Mouse (Mus musculus) heart, embryonic 12.5 days (tissue): ENCODE measurements around the gene A930004D18Rik. TPM values are rescaled to one million over a fixed set of nuclear protein-coding genes. Genes with fewer than 3 reads are reported as not detected.

Source experiments
- ATAC-seq: fragments of 200-750 bp; cut with Nextera tagmentation; 2 replicates; pipeline ENCODE4 v1.8.0; 2017; ENCODE audit warnings: moderate TSS enrichment, moderate library complexity; ENCODE audit not compliant: insufficient number of reproducible peaks, low FRiP score
- H3K27ac ChIP-seq: fragments of 300-500 bp; sonication (generic); 2 replicates; pipeline ENCODE4 v1.5.1; 2016; ENCODE audit warnings: mild to moderate bottlenecking, moderate library complexity; ENCODE audit not compliant: poor library complexity, severe bottlenecking
- H3K27me3 ChIP-seq: fragments of 300-500 bp; sonication (generic); replicated peaks from 2 replicates; pipeline ENCODE4 v1.6.1; 2016; ENCODE audit warnings: mild to moderate bottlenecking, moderate library complexity
- H3K36me3 ChIP-seq: fragments of 300-500 bp; sonication (generic); 2 replicates; pipeline ENCODE4 v1.6.1; 2016; ENCODE audit warnings: mild to moderate bottlenecking, moderate library complexity
- H3K4me1 ChIP-seq: fragments of 300-500 bp; sonication (generic); replicated peaks from 2 replicates; pipeline ENCODE4 v1.6.1; 2016; ENCODE audit warnings: mild to moderate bottlenecking
- H3K4me2 ChIP-seq: fragments of 300-500 bp; sonication (generic); 2 replicates; pipeline ENCODE4 v1.6.1; 2016; ENCODE audit warnings: mild to moderate bottlenecking, moderate library complexity
- H3K4me3 ChIP-seq: fragments of 300-500 bp; sonication (generic); 2 replicates; pipeline ENCODE4 v1.5.1; 2016; ENCODE audit warnings: mild to moderate bottlenecking
- H3K9ac ChIP-seq: fragments of 300-500 bp; sonication (generic); 2 replicates; pipeline ENCODE4 v1.6.1; 2016; ENCODE audit warnings: mild to moderate bottlenecking, moderate library complexity
- H3K9me3 ChIP-seq: fragments of 300-500 bp; sonication (generic); replicated peaks from 2 replicates; pipeline ENCODE4 v1.6.1; 2016; ENCODE audit warnings: mild to moderate bottlenecking, moderate library complexity
- WGBS: fragments of 180-500 bp; shearing (Covaris S2); methylation state at CpG from one replicate; pipeline ENCODE4 v1.1.7; 2016; 5-methylcytosine and 5-hydroxymethylcytosine counted together
- polyA plus RNA-seq: library from polyadenylated mRNA; unstranded; fragments of >200 nt; fragmentation: Nextera tagmentation; extraction: Ambion mirVana; gene quantifications from 2 replicates; pipeline ENCODE4 v1.2.1, GENCODE M21; 2016

The A930004D18Rik gene
- polyA plus RNA-seq, 1 experiment from 2014 or later: 14.8 TPM

- H3K9ac ChIP-seq: no peak overlapping the region
- H3K36me3 ChIP-seq: no peaks in the 10 kb centered on the region
- H3K27me3 ChIP-seq: no peaks in the 10 kb centered on the region
- 83% methylated on average over 1 of the region's 1 CpGs for whole genome bisulfite sequencing
- no peak overlapping the region for H3K4me2 ChIP-seq
- H3K4me3 ChIP-seq: no peak overlapping the region
- H3K27ac ChIP-seq: no peak overlapping the region
- ATAC-seq: no peak
- peaks cover 4% of the 10 kb centered on the region for H3K4me1 ChIP-seq
- no peaks in the 10 kb centered on the region for H3K9me3 ChIP-seq
Measured at GRCm38 (mm10) chr2:18059891-18060290, 22.4 kb upstream of the A930004D18Rik start.

DNA sequence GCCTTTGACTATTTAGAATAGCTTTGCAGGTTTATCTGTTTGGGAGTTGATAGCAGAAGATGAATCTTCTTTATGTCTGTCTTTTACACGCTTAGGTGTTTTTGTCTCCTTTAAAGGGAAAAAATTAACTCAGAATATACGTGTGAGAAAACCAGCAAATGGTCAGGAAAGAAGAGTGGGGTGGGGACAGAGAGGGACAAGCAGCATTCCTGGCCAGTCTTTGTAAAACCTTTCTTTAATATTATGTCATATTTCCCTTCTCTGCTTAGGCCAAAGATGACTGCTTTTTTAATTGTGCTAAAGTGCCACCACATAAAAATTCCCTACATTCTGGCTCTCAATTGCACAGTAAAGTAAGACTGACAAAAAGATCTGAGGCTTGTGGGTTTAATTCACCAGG lies 21.5 kb upstream of the A930004D18Rik start:
- 21% methylated on average over 2 of the region's 2 CpGs for WGBS
- no peaks in the 10 kb centered on the region for H3K9me3 ChIP-seq
- ATAC-seq: no peak
- H3K4me3 ChIP-seq: no peak overlapping the region
- peaks cover 7% of the 10 kb centered on the region for H3K4me1 ChIP-seq
- no peak overlapping the region for H3K9ac ChIP-seq
- no peaks in the 10 kb centered on the region for H3K36me3 ChIP-seq
- no peaks in the 10 kb centered on the region for H3K27me3 ChIP-seq
- H3K4me2 ChIP-seq: peak overlapping the region; percentile 26; the same call in 1 of the 2 replicates
- peak overlapping the region; percentile 54; the same call in 1 of the 2 replicates for H3K27ac ChIP-seq

GRCm38 (mm10) chr2:18058146-18058708 lies 20.7 kb upstream of the A930004D18Rik start:
- Histone ChIP-seq H3K36me3 (no peaks in the 10 kb centered on the region), H3K4me3 (peak overlapping the region; percentile 61)
- 19% methylated on average over 9 of the region's 9 CpGs for WGBS

GRCm38 (mm10) chr2:18057336-18058145 lies 20.0 kb upstream of the A930004D18Rik start:
- Histone ChIP-seq H3K4me2 (peak overlapping the region; percentile 99), H3K27ac (peak overlapping the region; percentile 100), H3K36me3 (no peaks in the 10 kb centered on the region), H3K4me3 (peak overlapping the region; percentile 61), H3K9ac (peak overlapping the region; percentile 99), H3K4me1 (peaks cover 14% of the 10 kb centered on the region), H3K9me3 (no peaks in the 10 kb centered on the region), H3K27me3 (no peaks in the 10 kb centered on the region)
- WGBS: under 1% methylated on average over 48 of the region's 48 CpGs
- no peak for ATAC-seq

More at GRCm38 (mm10) chr2:18058146-18058708, 20.7 kb upstream of the A930004D18Rik start:
- H3K9me3 ChIP-seq: no peaks in the 10 kb centered on the region
- H3K4me1 ChIP-seq: peaks cover 14% of the 10 kb centered on the region
- H3K9ac ChIP-seq: peak overlapping the region; percentile 99
- peak overlapping the region; percentile 100 for H3K27ac ChIP-seq
- no peaks in the 10 kb centered on the region for H3K27me3 ChIP-seq
- no peak for ATAC-seq
- peak overlapping the region; percentile 99 for H3K4me2 ChIP-seq

GRCm38 (mm10) chr2:18056786-18057255 lies 19.3 kb upstream of the A930004D18Rik start:
- Histone ChIP-seq H3K27ac (peak overlapping the region; percentile 100), H3K4me2 (peak overlapping the region; percentile 99), H3K27me3 (no peaks in the 10 kb centered on the region), H3K9me3 (no peaks in the 10 kb centered on the region), H3K4me1 (peaks cover 14% of the 10 kb centered on the region), H3K4me3 (peak overlapping the region; percentile 61), H3K36me3 (no peaks in the 10 kb centered on the region), H3K9ac (peak overlapping the region; percentile 99)
- under 1% methylated on average over 39 of the region's 50 CpGs for WGBS
- peak; percentile 97 for ATAC-seq

DNA sequence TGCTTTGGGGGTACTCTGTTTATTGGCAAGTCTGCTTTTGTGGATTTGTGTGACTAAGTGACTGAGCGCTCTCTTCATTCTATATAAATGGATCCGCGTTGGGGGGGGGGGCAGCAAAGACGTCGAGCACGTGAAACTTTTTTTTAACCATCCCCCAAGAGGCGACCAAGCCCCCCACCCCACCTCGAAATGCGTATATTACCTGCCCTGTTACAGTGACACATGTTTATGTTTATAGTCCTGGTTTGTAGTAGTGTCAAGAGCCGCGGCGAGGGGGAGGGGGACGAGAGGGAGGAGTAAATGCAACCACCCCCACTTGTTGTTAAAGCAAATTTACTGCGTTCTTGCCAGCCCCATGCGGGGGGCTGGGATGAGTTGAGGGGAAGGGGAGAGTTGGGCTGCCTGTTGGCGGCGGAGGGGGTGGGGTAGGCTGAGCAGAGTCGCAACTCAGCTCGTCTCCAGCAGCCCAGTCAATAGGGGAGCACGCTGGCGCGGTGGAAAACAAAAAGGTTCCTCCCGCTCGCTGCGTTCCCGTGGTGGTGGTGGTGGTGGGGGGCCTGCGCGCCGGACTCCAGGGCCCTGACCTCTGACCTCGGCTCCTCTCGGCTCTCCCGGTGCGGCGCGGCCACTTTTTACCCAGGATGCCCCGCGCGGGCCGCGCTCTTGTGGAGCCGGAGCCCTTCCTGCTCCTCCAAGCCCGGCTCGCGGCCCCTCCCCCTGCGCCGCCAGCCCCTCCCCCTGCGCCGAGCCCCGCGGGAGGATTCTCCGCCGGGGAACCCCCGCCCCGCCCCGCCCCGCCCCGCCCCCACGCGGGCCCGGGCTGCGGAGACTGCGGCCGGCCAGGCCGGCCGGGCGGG lies 18.6 kb upstream of the A930004D18Rik start:
- Histone ChIP-seq H3K9me3 (no peaks in the 10 kb centered on the region), H3K9ac (peak overlapping the region; percentile 99), H3K4me2 (peak overlapping the region; percentile 99), H3K27ac (peak overlapping the region; percentile 100), H3K27me3 (no peaks in the 10 kb centered on the region), H3K4me1 (peaks cover 19% of the 10 kb centered on the region), H3K36me3 (no peaks in the 10 kb centered on the region), H3K4me3 (peak overlapping the region; percentile 61)
- peak; percentile 95 for ATAC-seq
- WGBS: under 1% methylated on average over 42 of the region's 66 CpGs

DNA sequence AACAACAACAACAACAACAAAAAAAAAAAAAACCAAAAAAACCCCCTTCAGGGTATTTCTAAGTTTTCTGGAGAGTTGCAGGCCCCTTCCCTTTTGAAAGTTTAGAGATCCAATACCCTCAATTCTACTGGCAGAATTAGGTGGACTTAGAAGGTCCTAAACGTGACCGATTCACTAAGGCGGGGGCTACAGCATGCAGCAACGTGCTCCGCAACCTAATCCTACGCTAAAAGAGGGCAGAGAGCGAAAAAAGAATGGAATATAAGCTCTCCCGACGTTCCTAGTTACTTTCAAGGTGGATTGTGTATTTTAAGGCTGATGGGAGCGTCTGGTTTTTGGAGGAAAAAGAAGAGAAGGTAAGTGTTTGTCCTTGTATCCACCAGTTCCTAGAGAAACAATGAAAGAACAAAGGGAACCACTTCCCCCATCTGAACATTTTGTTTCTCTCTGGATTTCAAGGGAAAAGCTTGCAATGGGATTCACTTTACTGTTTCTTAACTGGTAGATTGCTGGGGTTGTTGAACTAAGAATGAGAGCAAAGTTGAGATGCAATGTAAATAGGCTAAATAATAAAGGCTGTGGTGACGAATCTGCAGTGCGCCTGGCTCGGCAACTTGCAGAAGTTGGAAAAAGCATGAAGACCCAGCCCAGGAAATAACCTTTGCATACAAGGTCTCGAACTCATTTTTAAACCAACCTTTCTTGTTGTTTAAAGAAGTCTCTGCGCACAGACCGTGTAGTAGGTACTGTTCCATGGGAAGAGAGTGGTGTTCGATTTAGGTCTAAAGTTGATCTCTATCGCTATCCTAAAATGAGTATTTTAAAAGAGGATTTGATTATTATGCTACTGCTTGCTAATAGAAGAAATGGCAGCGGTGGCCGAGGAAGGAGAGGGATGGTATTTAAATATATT lies 17.7 kb upstream of the A930004D18Rik start, which contains the start of gene Mllt10:
Gene Mllt10, plus strand, starts transcription at position 222 of the 913 bp plus-strand sequence.
- Histone ChIP-seq H3K4me1 (peaks cover 19% of the 10 kb centered on the region), H3K4me2 (peak within 1 kb of the TSS; percentile 99), H3K4me3 (peak within 1 kb of the TSS; percentile 61), H3K27ac (peak within 1 kb of the TSS; percentile 100), H3K36me3 (no peaks in the 10 kb centered on the region), H3K9me3 (no peaks in the 10 kb centered on the region), H3K27me3 (no peaks in the 10 kb centered on the region), H3K9ac (peak within 1 kb of the TSS; percentile 99)
- no peak for ATAC-seq
- WGBS: 2% methylated on average over 20 of the region's 20 CpGs

DNA sequence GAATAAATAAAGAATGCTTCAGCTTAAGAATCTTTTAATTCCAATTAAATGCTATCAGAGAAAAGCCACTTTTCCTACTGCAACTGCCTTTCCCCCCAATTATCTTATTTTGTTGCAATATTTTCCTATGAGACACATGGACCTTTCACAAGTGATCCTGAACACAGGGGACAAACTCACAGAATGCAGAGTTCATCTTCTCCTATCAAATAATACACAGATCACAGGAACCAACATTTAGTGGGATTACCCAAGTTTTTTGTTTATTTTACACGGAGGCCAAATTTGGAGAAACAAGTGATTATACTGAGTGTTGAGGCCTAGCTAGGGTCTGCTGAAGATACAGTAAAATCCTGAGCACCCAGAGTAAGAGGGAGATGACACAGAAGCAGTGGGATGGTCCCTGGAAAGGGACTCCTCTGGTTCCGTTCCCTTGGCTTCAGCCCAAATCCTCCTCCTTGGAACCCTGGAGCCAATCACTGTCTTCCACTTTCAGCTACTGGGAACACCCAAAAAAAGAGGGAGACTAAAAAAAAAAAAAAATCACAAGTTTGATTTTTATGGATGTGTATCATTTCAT lies 16.5 kb upstream of the A930004D18Rik start:
- Histone ChIP-seq H3K4me3 (no peak overlapping the region), H3K36me3 (no peaks in the 10 kb centered on the region), H3K4me1 (peaks cover 26% of the 10 kb centered on the region), H3K27me3 (no peaks in the 10 kb centered on the region), H3K9ac (no peak overlapping the region), H3K9me3 (no peaks in the 10 kb centered on the region), H3K4me2 (peak overlapping the region; percentile 46), H3K27ac (0 out of 2 replicates have a peak overlapping the region, but pooled peaks have one; percentile 29)
- ATAC-seq: no peak
- WGBS: 14% methylated on average over 2 of the region's 2 CpGs

GRCm38 (mm10) chr2:18053243-18053950 lies 15.9 kb upstream of the A930004D18Rik start:
- Histone ChIP-seq H3K4me2 (no peak overlapping the region), H3K36me3 (no peaks in the 10 kb centered on the region), H3K27me3 (no peaks in the 10 kb centered on the region), H3K9ac (no peak overlapping the region), H3K4me3 (no peak overlapping the region), H3K4me1 (peaks cover 24% of the 10 kb centered on the region), H3K9me3 (no peaks in the 10 kb centered on the region), H3K27ac (no peak overlapping the region)
- no peak for ATAC-seq
- WGBS: 52% methylated on average over 1 of the region's 1 CpGs
